Mouse (Mus musculus) neural tube, embryonic 11.5 days (tissue): ENCODE measurements around the gene Tmem161a. TPM values are rescaled to one million over a fixed set of nuclear protein-coding genes. Genes with fewer than 3 reads are reported as not detected.

Source experiments
- ATAC-seq: fragments of 200-750 bp; cut with Nextera tagmentation; 2 replicates; pipeline ENCODE4 v1.8.0; 2017; ENCODE audit warnings: moderate number of reproducible peaks, mild to moderate bottlenecking, moderate TSS enrichment, moderate library complexity; ENCODE audit not compliant: insufficient read depth, low FRiP score, low TSS enrichment
- DNase-seq: peaks from one replicate; pipeline ENCODE4 v3.0.0-alpha.2; 2015; ENCODE audit warnings: low spot score
- H3K27ac ChIP-seq: fragments of 300-500 bp; sonication (generic); 2 replicates; pipeline ENCODE4 v1.5.1; 2014; ENCODE audit warnings: low read depth, mild to moderate bottlenecking, low read length
- H3K27me3 ChIP-seq: fragments of 300-500 bp; sonication (generic); 2 replicates; pipeline ENCODE4 v1.6.1; 2014; ENCODE audit warnings: mild to moderate bottlenecking, low read length, mixed read lengths; ENCODE audit not compliant: control insufficient read depth, insufficient read depth
- H3K36me3 ChIP-seq: fragments of 300-500 bp; sonication (generic); 2 replicates; pipeline ENCODE4 v1.6.1; 2014; ENCODE audit warnings: mild to moderate bottlenecking, low read length, moderate library complexity, mixed read lengths; ENCODE audit not compliant: control insufficient read depth, insufficient read depth
- H3K4me1 ChIP-seq: fragments of 300-500 bp; sonication (generic); 2 replicates; pipeline ENCODE4 v1.6.1; 2014; ENCODE audit warnings: low read length, mixed read lengths; ENCODE audit not compliant: control insufficient read depth, insufficient read depth
- H3K4me2 ChIP-seq: fragments of 300-500 bp; sonication (generic); 2 replicates; pipeline ENCODE4 v1.6.1; 2014; ENCODE audit warnings: low read depth, mild to moderate bottlenecking, moderate library complexity
- H3K4me3 ChIP-seq: fragments of 300-500 bp; sonication (generic); 2 replicates; pipeline ENCODE4 v1.5.1; 2014; ENCODE audit warnings: low read depth, low read length
- H3K9ac ChIP-seq: fragments of 300-500 bp; sonication (generic); 2 replicates; pipeline ENCODE4 v1.6.1; 2014; ENCODE audit warnings: mild to moderate bottlenecking, low read length
- H3K9me3 ChIP-seq: fragments of 300-500 bp; sonication (generic); 2 replicates; pipeline ENCODE4 v1.6.1; 2016; ENCODE audit warnings: low read length; ENCODE audit not compliant: control insufficient read depth
- whole genome bisulfite sequencing: fragments of 180-500 bp; shearing (Covaris S2); extraction: QIAGEN DNeasy Blood & Tissue Kit; methylation state at CpG from one replicate; pipeline ENCODE4 v1.1.7; 2014; 5-methylcytosine and 5-hydroxymethylcytosine counted together
- polyA plus RNA-seq: library from polyadenylated mRNA; unstranded; fragments of >200 nt; fragmentation: Nextera tagmentation; extraction: Ambion mirVana; gene quantifications from 2 replicates; pipeline ENCODE4 v1.2.1, GENCODE M21; 2014

Gene Tmem161a
- polyA plus RNA-seq, 1 experiment from 2014 or later = 36.4 TPM

GRCm38 (mm10) chr8:70157240-70157800, 14.8 kb upstream of the Tmem161a start:
- Histone ChIP-seq H3K9me3 (no peaks in the 10 kb centered on the region), H3K27me3 (0 out of 2 replicates have a peak, but pooled peaks cover 4% of the 10 kb centered on the region), H3K27ac (no peak overlapping the region), H3K4me3 (no peak overlapping the region), H3K9ac (no peak overlapping the region), H3K36me3 (no peaks in the 10 kb centered on the region), H3K4me2 (no peak overlapping the region), H3K4me1 (no peaks in the 10 kb centered on the region; the same call in 1 of the 2 replicates)
- ATAC-seq (no peak), DNase-seq (no peak)
- 96% methylated on average over 1 of the region's 1 CpGs for WGBS

GRCm38 (mm10) chr8:70158069-70158853, 13.9 kb upstream of the Tmem161a start:
- 0 out of 2 replicates have a peak, but pooled peaks cover 4% of the 10 kb centered on the region for H3K27me3 ChIP-seq
- no peak overlapping the region for H3K27ac ChIP-seq
- peak overlapping the region; percentile 48 for H3K4me2 ChIP-seq
- H3K4me1 ChIP-seq = no peaks in the 10 kb centered on the region; the same call in 1 of the 2 replicates
- no peaks in the 10 kb centered on the region for H3K36me3 ChIP-seq
- WGBS = 14% methylated on average over 39 of the region's 40 CpGs
- DNase-seq (peak; percentile 93), ATAC-seq (peak; percentile 95)
- H3K9me3 ChIP-seq = no peaks in the 10 kb centered on the region
- peak overlapping the region; percentile 35 for H3K4me3 ChIP-seq
- H3K9ac ChIP-seq = peak overlapping the region; percentile 11; the same call in 1 of the 2 replicates

GRCm38 (mm10) chr8:70159211-70159610, 12.9 kb upstream of the Tmem161a start:
- DNase-seq (no peak), ATAC-seq (no peak)
- Histone ChIP-seq H3K9ac (no peak overlapping the region), H3K27ac (no peak overlapping the region), H3K27me3 (0 out of 2 replicates have a peak, but pooled peaks cover 4% of the 10 kb centered on the region), H3K4me3 (no peak overlapping the region), H3K4me1 (no peaks in the 10 kb centered on the region; the same call in 1 of the 2 replicates), H3K4me2 (no peak overlapping the region), H3K9me3 (no peaks in the 10 kb centered on the region), H3K36me3 (no peaks in the 10 kb centered on the region)
- 92% methylated on average over 4 of the region's 4 CpGs for WGBS

- 68% methylated on average over 13 of the region's 13 CpGs for WGBS
- ATAC-seq (no peak), DNase-seq (no peak)
- H3K4me3 ChIP-seq = no peak overlapping the region
- H3K4me1 ChIP-seq = no peaks in the 10 kb centered on the region; the same call in 1 of the 2 replicates
- no peaks in the 10 kb centered on the region for H3K36me3 ChIP-seq
- H3K27ac ChIP-seq = no peak overlapping the region
- 0 out of 2 replicates have a peak, but pooled peaks cover 4% of the 10 kb centered on the region for H3K27me3 ChIP-seq
- H3K9me3 ChIP-seq = no peaks in the 10 kb centered on the region
- no peak overlapping the region for H3K9ac ChIP-seq
- no peak overlapping the region for H3K4me2 ChIP-seq
These were observed 12.1 kb upstream of the Tmem161a start for GRCm38 (mm10) chr8:70160015-70160414.

GRCm38 (mm10) chr8:70163316-70163715, 8.8 kb upstream of the Tmem161a start:
- H3K36me3 ChIP-seq = no peaks in the 10 kb centered on the region
- DNase-seq (no peak), ATAC-seq (no peak)
- no peak overlapping the region for H3K9ac ChIP-seq
- no peak overlapping the region for H3K4me3 ChIP-seq
- no peak overlapping the region for H3K27ac ChIP-seq
- no peak overlapping the region for H3K4me2 ChIP-seq
- peaks cover 13% of the 10 kb centered on the region for H3K27me3 ChIP-seq
- WGBS = 94% methylated on average over 3 of the region's 3 CpGs
- peaks cover 3% of the 10 kb centered on the region; the same call in 1 of the 2 replicates for H3K4me1 ChIP-seq
- no peaks in the 10 kb centered on the region for H3K9me3 ChIP-seq

- Histone ChIP-seq H3K4me2 (peak overlapping the region; percentile 42), H3K9ac (peak overlapping the region; percentile 18; the same call in 1 of the 2 replicates), H3K36me3 (no peaks in the 10 kb centered on the region), H3K4me1 (0 out of 2 replicates have a peak, but pooled peaks cover 3% of the 10 kb centered on the region), H3K27me3 (peaks cover 9% of the 10 kb centered on the region), H3K4me3 (peak overlapping the region; percentile 16; the same call in 1 of the 2 replicates), H3K9me3 (no peaks in the 10 kb centered on the region), H3K27ac (no peak overlapping the region)
- 3% methylated on average over 20 of the region's 21 CpGs for WGBS
- DNase-seq (peak; percentile 88), ATAC-seq (peak; percentile 89)
These were observed 5.5 kb upstream of the Tmem161a start for GRCm38 (mm10) chr8:70166504-70167110.

GRCm38 (mm10) chr8:70170116-70170515, 2.0 kb upstream of the Tmem161a start:
- Histone ChIP-seq H3K4me1 (0 out of 2 replicates have a peak, but pooled peaks cover 3% of the 10 kb centered on the region), H3K36me3 (no peaks in the 10 kb centered on the region), H3K27ac (no peak overlapping the region), H3K9ac (no peak overlapping the region), H3K27me3 (peaks cover 9% of the 10 kb centered on the region), H3K4me2 (no peak overlapping the region), H3K9me3 (no peaks in the 10 kb centered on the region), H3K4me3 (no peak overlapping the region)
- WGBS = 87% methylated on average over 3 of the region's 3 CpGs
- no peak for DNase-seq
- no peak for ATAC-seq

GRCm38 (mm10) chr8:70170748-70171147, 1.4 kb upstream of the Tmem161a start:
- no peak overlapping the region for H3K4me3 ChIP-seq
- no peaks in the 10 kb centered on the region for H3K9me3 ChIP-seq
- 80% methylated on average over 3 of the region's 3 CpGs for WGBS
- no peak overlapping the region for H3K27ac ChIP-seq
- no peaks in the 10 kb centered on the region for H3K36me3 ChIP-seq
- H3K27me3 ChIP-seq = peaks cover 6% of the 10 kb centered on the region
- H3K4me2 ChIP-seq = no peak overlapping the region
- DNase-seq = no peak
- ATAC-seq = no peak
- no peak overlapping the region for H3K9ac ChIP-seq
- H3K4me1 ChIP-seq = 0 out of 2 replicates have a peak, but pooled peaks cover 3% of the 10 kb centered on the region
